In the genomic region with DNA sequence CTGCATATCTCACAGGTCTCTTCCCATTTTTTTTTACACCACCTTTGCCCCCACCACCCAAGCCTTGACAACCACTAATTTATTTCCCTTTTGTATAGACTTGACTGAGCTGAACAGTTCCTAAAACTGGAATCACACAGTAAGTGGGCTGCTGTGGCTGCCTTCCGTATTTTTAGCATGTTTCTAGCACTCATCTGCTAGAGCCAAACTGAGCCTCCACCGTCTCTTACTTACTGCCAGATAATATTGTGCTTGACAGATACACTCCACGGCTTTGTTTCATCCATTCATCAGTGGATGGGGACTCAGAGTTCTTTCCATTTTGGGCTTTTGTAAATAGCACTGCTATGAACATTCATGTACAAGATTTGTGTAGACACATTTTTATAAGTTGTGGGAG, we compare ENCODE assay signal across 13 mouse cellular contexts.
DNase-seq lines count a peak whose midpoint lies in the region; ATAC-seq lines count a peak whose summit lies in the region.
"Had no signal": no experiment of that assay in that cellular context is flagged by ENCODE, and none has a peak within 500 bp of the region (broad histone marks: within the 10 kb centered on the region; RNA-seq: fewer than 3 reads in every experiment).

No protein-coding gene starts in this region.

- ATAC-seq in frontal cortex, adult (ENCODE audit: low TSS enrichment), result peak; percentile 99
- ATAC-seq: forebrain, embryonic 13.5 days; intestine, embryonic 15.5 days; liver, postnatal 0 days had no signal

- intact Hi-C loops in left cerebral cortex, postnatal 25 days (cut with DNase I), result loop anchor here (1.0 kb wide), 2 partner anchors 30 to 39 kb away; no protein-coding TSS in a partner anchor

- DNase-seq in brain, adult 2 months (ENCODE audit: low read depth, low spot score), result peak; percentile 86
- DNase-seq in layer of hippocampus, adult 9-10 months (ENCODE audit: low spot score), result peak; percentile 20
- peak; percentile 61 to 91 for DNase-seq in left cerebral cortex, postnatal 25 days (ENCODE audit: low spot score in 2 of 2)
- no peak for DNase-seq in kidney, postnatal 4 days
- no peak for DNase-seq in urinary bladder, postnatal 10 days (ENCODE audit: low spot score)
- DNase-seq in yolk sac, embryonic 10.5 days (ENCODE audit: low spot score), result no peak
- DNase-seq: cerebellum, postnatal 14 days; gastrocnemius, postnatal 10 days; liver, postnatal 0 days; thymus, postnatal 14 days had no signal

Comparison
In these comparisons a context has a peak if more than half of its experiments do, and no peak if none do; other contexts are left out.
1. DNase-seq: peak in brain, adult 2 months (single experiment), layer of hippocampus, adult 9-10 months (single experiment) and left cerebral cortex, postnatal 25 days (2 of 2); none in kidney, postnatal 4 days (0 of 2), urinary bladder, postnatal 10 days (single experiment) and yolk sac, embryonic 10.5 days (single experiment).